Mouse (Mus musculus): ENCODE measurements around the gene Gm43191. TPM values are rescaled to one million over a fixed set of nuclear protein-coding genes. Genes with fewer than 3 reads are reported as not detected.

Gene Gm43191
- not detected in 2 replicates for polyA plus RNA-seq (2012; ENCODE audit: low replicate concordance)

GRCm38 (mm10) chr3:116681160-116681559, at the start of gene Gm43191:
Gene Gm43191, minus strand, starts transcription at chr3:116681260.

DNA sequence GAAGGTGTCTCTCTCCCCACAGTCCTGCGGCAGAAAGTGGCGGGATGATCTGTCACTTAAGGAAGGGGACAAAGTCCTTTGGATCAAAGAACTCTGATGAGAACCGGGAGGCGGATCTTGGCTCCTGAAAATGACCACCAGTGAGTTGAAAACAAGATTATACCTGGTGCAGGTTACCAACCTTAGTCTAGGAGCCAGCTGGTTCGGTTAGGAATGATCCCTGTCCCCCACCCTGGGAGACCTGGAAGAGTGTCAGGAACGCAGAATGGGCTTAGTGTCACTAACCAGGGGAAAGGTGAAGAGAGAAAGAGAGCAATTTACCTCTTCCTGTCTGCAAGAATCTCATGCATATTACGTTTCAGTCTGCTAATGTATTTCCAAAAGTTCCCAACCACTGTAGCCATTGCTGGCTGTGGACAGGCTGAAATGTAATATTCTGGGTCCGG, 31.4 kb upstream of the Gm43191 start, which contains the start of gene Slc35a3:
Slc35a3 (minus strand) TSS at position 396 of the 446 bp plus-strand sequence.

DNA sequence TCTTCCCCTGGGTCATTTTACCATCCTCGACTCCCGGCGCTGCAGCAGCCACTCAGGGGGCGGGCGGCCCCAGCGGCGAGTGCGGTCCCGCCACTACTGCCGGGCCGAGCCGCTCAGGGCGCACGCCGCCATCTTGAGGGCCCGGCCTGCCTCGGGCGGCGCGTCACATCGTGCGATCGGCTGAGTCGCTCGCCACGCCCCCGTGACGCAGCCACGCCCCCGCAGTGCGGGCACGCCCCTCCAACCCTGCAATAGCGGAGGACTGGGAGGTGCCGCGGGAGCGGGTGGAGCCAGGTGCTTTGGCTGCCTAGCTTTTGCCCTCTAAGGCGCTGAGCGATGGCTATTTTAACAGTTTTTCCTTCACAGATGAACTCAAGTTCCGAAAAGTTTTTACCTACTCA, 18.6 kb downstream of the Gm43191 start, which contains the start of gene Mfsd14a:
Mfsd14a (minus strand) TSS at position 215 of the 401 bp plus-strand sequence.

GRCm38 (mm10) chr3:116614295-116614892, 66.7 kb downstream of the Gm43191 start, which contains the start of gene Trmt13:
Gene Trmt13, minus strand, starts transcription at chr3:116614587.

GRCm38 (mm10) chr3:116594728-116595602, 86.1 kb downstream of the Gm43191 start, which contains the start of gene Sass6:
Gene Sass6, plus strand, starts transcription at chr3:116594982.

Other genes starting within 250 kb of the Gm43191 start
- gene Rtca, start 173.1 kb downstream of the Gm43191 start, polyA plus RNA-seq (2012; ENCODE audit: low replicate concordance): 32.4 and 65.6 TPM in 2 replicates
- gene Dbt, start 168.2 kb downstream of the Gm43191 start, polyA plus RNA-seq (2012; ENCODE audit: low replicate concordance): 0.59 and 1.1 TPM in 2 replicates
- gene Lrrc39, start 118.3 kb downstream of the Gm43191 start, polyA plus RNA-seq (2012; ENCODE audit: low replicate concordance): 0.04 TPM in 2 replicates
- gene Sass6, start 86.3 kb downstream of the Gm43191 start, polyA plus RNA-seq (2012; ENCODE audit: low replicate concordance): 1.9 and 2.5 TPM in 2 replicates
- gene Trmt13, start 66.7 kb downstream of the Gm43191 start, polyA plus RNA-seq (2012; ENCODE audit: low replicate concordance): 3.0 and 3.4 TPM in 2 replicates
- gene Mfsd14a, start 18.6 kb downstream of the Gm43191 start, polyA plus RNA-seq (2012; ENCODE audit: low replicate concordance): 9.4 and 14.7 TPM in 2 replicates
- 11.7 and 20.7 TPM in 2 replicates for gene Slc35a3, start 31.6 kb upstream of the Gm43191 start, polyA plus RNA-seq (2012; ENCODE audit: low replicate concordance)
- gene Agl, start 126.9 kb upstream of the Gm43191 start, polyA plus RNA-seq (2012; ENCODE audit: low replicate concordance): 0.49 and 0.97 TPM in 2 replicates
- gene Frrs1, start 178.2 kb upstream of the Gm43191 start, polyA plus RNA-seq (2012; ENCODE audit: low replicate concordance): 2.6 and 2.9 TPM in 2 replicates

Data from hematopoietic multipotent progenitor cell, adult 10-12 weeks (in vitro differentiated cells).